Mouse (Mus musculus) lung, adult 2 months (tissue): ENCODE results near the gene Gm7075.

ENCODE experiments used
- CTCF ChIP-seq: fragments of 200-500 bp; IDR thresholded peaks from 2 replicates; pipeline ENCODE4 v1.5.1; 2011; ENCODE audit warnings: mild to moderate bottlenecking, low read length, control low read depth; ENCODE audit not compliant: insufficient read depth
- POLR2A ChIP-seq: fragments of 200-500 bp; IDR thresholded peaks from 2 replicates; pipeline ENCODE4 v1.6.1; 2011; ENCODE audit warnings: low read depth, mild to moderate bottlenecking, control low read depth, low read length, borderline replicate concordance; ENCODE audit errors: extremely low read depth

GRCm38 (mm10) chr10:63453926-63454325, 32.3 kb upstream of the Gm7075 start:
- TF ChIP-seq CTCF (no peak), POLR2A (no peak)
